Mouse (Mus musculus) ES-E14 (cell line): Measurements from ENCODE around the gene Gm5771. TPM values are rescaled to one million over a fixed set of nuclear protein-coding genes. Genes with fewer than 3 reads are reported as not detected.
"Not testable (repeated sequence)": the region's sequence is repeated elsewhere in the genome, so short reads cannot be mapped to it uniquely, and the experiment has no call there.

Experiments
- DNase-seq: peaks from one replicate; pipeline ENCODE4 v3.0.0-alpha.2; 2013; ENCODE audit warnings: low read depth, low spot score
- H3K27ac ChIP-seq: 2 replicates; pipeline ENCODE4 v1.5.1; 2012; ENCODE audit warnings: low read depth, mild to moderate bottlenecking, low read length, moderate library complexity, mixed read lengths; ENCODE audit not compliant: poor library complexity, insufficient read depth, severe bottlenecking
- H3K36me3 ChIP-seq: 2 replicates; pipeline ENCODE4 v1.6.1; 2012; ENCODE audit warnings: mild to moderate bottlenecking, low read length, moderate library complexity, mixed read lengths; ENCODE audit not compliant: control insufficient read depth, poor library complexity, insufficient read depth, severe bottlenecking
- H3K4me1 ChIP-seq, 2 experiments: fragments of 150-350 bp in 1 of 2; sonication (generic) in 1 of 2; 2 replicates each; pipeline ENCODE4 v1.6.1; 2012; ENCODE audit warnings: low read length in 2 of 2, mild to moderate bottlenecking in 1 of 2, mixed read lengths in 1 of 2; ENCODE audit not compliant: control insufficient read depth in 2 of 2, insufficient read depth in 2 of 2, poor library complexity in 1 of 2
- H3K4me3 ChIP-seq, 2 experiments: fragments of 150-350 bp in 1 of 2; sonication (generic) in 1 of 2; 2 replicates each; pipeline ENCODE4 v1.5.1; 2012; ENCODE audit warnings: low read length in 2 of 2, low read depth in 1 of 2, mild to moderate bottlenecking in 1 of 2, mixed read lengths in 1 of 2; ENCODE audit not compliant: insufficient read depth in 1 of 2, poor library complexity in 1 of 2, severe bottlenecking in 1 of 2
- H3K9ac ChIP-seq: 2 replicates; pipeline ENCODE4 v1.6.1; 2012; ENCODE audit warnings: low read depth, mild to moderate bottlenecking, low read length, mixed read lengths; ENCODE audit not compliant: poor library complexity, insufficient read depth, severe bottlenecking
- H3K9me3 ChIP-seq: fragments of 150-350 bp; sonication (generic); 2 replicates; pipeline ENCODE4 v1.6.1; 2012; ENCODE audit warnings: low read depth, mild to moderate bottlenecking, low read length; ENCODE audit not compliant: control insufficient read depth, insufficient read depth
- in situ Hi-C, 2 experiments: fragments of 600-800 bp; cut with MboI; formaldehyde crosslinking; loops; one replicate each; pipeline ENCODE4 v1.15.1; 2025; ENCODE audit warnings: low sequenced_read_pairs in 2 of 2, inconsistent platforms in 1 of 2; ENCODE audit not compliant: unreplicated experiment in 2 of 2
- total RNA-seq: library from RNA; depleted of rRNA; stranded (reverse); fragments of 300-350 nt; gene quantifications from 2 replicates; pipeline ENCODE4 v1.2.3, GENCODE M21; 2012; rRNA removed

The Gm5771 gene
- total RNA-seq, 1 experiment: not detected

DNA sequence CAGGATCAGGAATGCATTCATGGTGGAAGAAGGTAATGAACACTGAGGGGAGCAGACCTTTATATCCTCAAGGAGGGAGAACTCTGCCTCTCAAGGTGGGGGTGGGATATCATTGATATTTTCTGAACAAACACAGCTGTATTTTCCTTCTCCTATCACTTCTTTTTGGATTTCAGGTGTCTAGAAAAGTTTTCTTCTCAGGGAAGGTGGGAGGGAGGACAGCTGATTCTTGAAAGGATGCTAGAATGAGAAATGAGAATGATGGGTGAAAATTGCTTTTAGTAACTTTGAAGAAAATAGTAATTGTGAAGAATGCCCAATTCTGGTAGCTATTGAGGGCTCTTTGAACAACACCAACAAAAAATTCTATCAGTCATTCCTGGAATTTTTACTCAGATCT, 53.9 kb downstream of the Gm5771 start, which contains the start of gene Gm10334:
Gene Gm10334 (minus strand): TSS at position 101 of the 400 bp plus-strand sequence.
- H3K9me3 ChIP-seq, H3K4me3 ChIP-seq, H3K27ac ChIP-seq, H3K4me1 ChIP-seq, H3K36me3 ChIP-seq, DNase-seq, in situ Hi-C loops, H3K9ac ChIP-seq: not testable (repeated sequence)

Other genes with a start within 250 kb of the Gm5771 start
- not detected in 2 replicates for gene Try4, start 90.1 kb upstream of the Gm5771 start, total RNA-seq
- not detected in 2 replicates for gene Try5, start 75.5 kb upstream of the Gm5771 start, total RNA-seq
- gene Try10, start 38.3 kb upstream of the Gm5771 start, total RNA-seq: not detected in 2 replicates
- not detected in 2 replicates for gene Prss3, start 14.7 kb upstream of the Gm5771 start, total RNA-seq
- gene Gm10334, start 53.8 kb downstream of the Gm5771 start, total RNA-seq: 0.26 TPM in 1 of 2 replicates, not detected in the other
- gene Prss1, start 66.6 kb downstream of the Gm5771 start, total RNA-seq: not detected in 2 replicates
- gene Prss2, start 129.4 kb downstream of the Gm5771 start, total RNA-seq: not detected in 2 replicates
- 5.4 and 5.8 TPM in 2 replicates for gene Ephb6, start 213.1 kb downstream of the Gm5771 start, total RNA-seq
- gene Trpv6, start 244.0 kb downstream of the Gm5771 start, total RNA-seq: 0.18 TPM in 1 of 2 replicates, not detected in the other